ENCODE assay signal across 7 mouse cellular contexts in the genomic region with DNA sequence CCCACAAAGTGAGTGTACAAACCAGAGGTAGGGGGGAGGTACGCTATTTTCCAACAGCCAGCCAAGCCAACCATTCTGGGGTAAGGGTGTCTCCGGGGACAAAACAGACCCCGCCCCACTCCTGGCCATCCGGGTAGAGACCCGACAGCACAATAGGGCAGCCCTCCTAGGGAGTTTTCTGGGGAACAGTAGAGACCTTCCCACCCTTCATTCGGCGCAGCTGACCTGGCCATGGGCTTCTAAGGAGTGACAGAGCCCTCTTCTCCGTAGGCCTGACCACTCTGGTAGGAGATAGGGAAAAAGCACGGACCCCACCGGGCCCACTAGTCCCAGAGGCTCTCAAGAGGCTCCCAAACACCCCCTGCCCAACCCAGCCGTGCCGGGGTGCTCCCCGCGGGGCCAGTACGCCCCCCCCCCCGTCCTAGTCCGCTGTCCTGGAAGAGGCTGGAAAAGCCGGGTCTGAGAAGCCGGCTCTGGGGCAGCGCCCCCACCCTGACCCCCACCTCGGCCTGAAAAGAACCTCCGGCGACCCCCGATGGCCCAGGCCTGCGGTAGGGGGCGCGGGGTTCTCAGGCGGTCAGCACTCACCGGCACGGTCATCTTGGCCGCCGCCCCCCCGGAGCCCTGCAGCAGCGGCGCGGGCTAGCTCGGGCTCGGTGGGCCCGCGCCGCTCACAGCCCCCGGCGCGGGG. TPM values are rescaled to one million over a fixed set of nuclear protein-coding genes. Genes with fewer than 3 reads are reported as not detected.
DNase-seq lines count a peak whose midpoint lies in the region; ATAC-seq and TF ChIP-seq lines count a peak whose summit lies in the region.

No protein-coding gene starts in this region.

- H3K4me3 ChIP-seq in lung, embryonic 14.5 days (ENCODE audit: low read depth, low read length): peak overlapping the region; percentile 94
- H3K4me3 ChIP-seq in embryonic facial prominence, embryonic 10.5 days: peak overlapping the region; percentile 98
- H3K4me3 ChIP-seq in hindbrain, embryonic 16.5 days (ENCODE audit: low read length): peak overlapping the region; percentile 86
- peak overlapping the region; percentile 77 for H3K4me3 ChIP-seq in midbrain, embryonic 11.5 days (ENCODE audit: low read depth, low read length)

- H3K9me3 ChIP-seq in lung, embryonic 14.5 days (ENCODE audit: low read depth, low read length): no peaks in the 10 kb centered on the region
- no peaks in the 10 kb centered on the region for H3K9me3 ChIP-seq in embryonic facial prominence, embryonic 10.5 days
- H3K9me3 ChIP-seq in hindbrain, embryonic 16.5 days (ENCODE audit: control insufficient read depth, low read length): no peaks in the 10 kb centered on the region
- no peaks in the 10 kb centered on the region for H3K9me3 ChIP-seq in midbrain, embryonic 11.5 days (ENCODE audit: control insufficient read depth, low read length)

- no peak for DNase-seq in lung, embryonic 14.5 days
- DNase-seq in lung, postnatal 14 days: no peak
- peak; percentile 70 for DNase-seq in embryonic facial prominence, embryonic 10.5 days (ENCODE audit: low spot score)
- peak; percentile 94 for DNase-seq in midbrain, embryonic 11.5 days (ENCODE audit: low spot score, missing footprints)
- no peak for DNase-seq in thymus, postnatal 10 days (ENCODE audit: low spot score in 2 of 2)

- 0 out of 2 replicates have a peak, but pooled peaks cover 3% of the 10 kb centered on the region for H3K36me3 ChIP-seq in lung, embryonic 14.5 days (ENCODE audit: insufficient read depth)
- H3K36me3 ChIP-seq in embryonic facial prominence, embryonic 10.5 days (replicated peaks): peaks cover 22% of the 10 kb centered on the region; the same call in 1 of the 2 replicates
- H3K36me3 ChIP-seq in hindbrain, embryonic 16.5 days (ENCODE audit: control insufficient read depth, insufficient read depth, low read length): no peaks in the 10 kb centered on the region
- H3K36me3 ChIP-seq in midbrain, embryonic 11.5 days (ENCODE audit: control insufficient read depth, insufficient read depth, low read length): no peaks in the 10 kb centered on the region

- H3K27ac ChIP-seq in lung, embryonic 14.5 days (ENCODE audit: low read depth): peak overlapping the region; percentile 73
- H3K27ac ChIP-seq in embryonic facial prominence, embryonic 10.5 days (replicated peaks): peak overlapping the region; percentile 96
- H3K27ac ChIP-seq in hindbrain, embryonic 16.5 days (ENCODE audit: low read depth, low read length): peak overlapping the region; percentile 86
- H3K27ac ChIP-seq in midbrain, embryonic 11.5 days (ENCODE audit: low read depth, low read length): peak overlapping the region; percentile 55

- peak overlapping the region; percentile 73 for H3K4me2 ChIP-seq in lung, embryonic 14.5 days
- H3K4me2 ChIP-seq in hindbrain, embryonic 16.5 days (ENCODE audit: low read length): peak overlapping the region; percentile 88
- peak overlapping the region; percentile 56 for H3K4me2 ChIP-seq in midbrain, embryonic 11.5 days

- peak overlapping the region; percentile 91 for H3K9ac ChIP-seq in lung, embryonic 14.5 days
- peak overlapping the region; percentile 95 for H3K9ac ChIP-seq in hindbrain, embryonic 16.5 days (ENCODE audit: low read depth, low read length)
- H3K9ac ChIP-seq in midbrain, embryonic 11.5 days (ENCODE audit: low read length): peak overlapping the region; percentile 86

- WGBS in lung, embryonic 14.5 days: under 1% methylated on average over 43 of the region's 44 CpGs
- WGBS in embryonic facial prominence, embryonic 10.5 days: under 1% methylated on average over 44 of the region's 44 CpGs
- WGBS in hindbrain, embryonic 16.5 days: under 1% methylated on average over 34 of the region's 44 CpGs
- WGBS in midbrain, embryonic 11.5 days: 2% methylated on average over 34 of the region's 44 CpGs

- peak; percentile 3; the same call in 1 of the 2 replicates for TF ChIP-seq CTCF in lung, embryonic 14.5 days (IDR thresholded peaks at IDR 0.05; ENCODE audit: low read depth)

- peaks cover 49% of the 10 kb centered on the region for H3K4me1 ChIP-seq in lung, embryonic 14.5 days (ENCODE audit: insufficient read depth)
- H3K4me1 ChIP-seq in embryonic facial prominence, embryonic 10.5 days: peaks cover 85% of the 10 kb centered on the region
- H3K4me1 ChIP-seq in hindbrain, embryonic 16.5 days (ENCODE audit: control insufficient read depth, insufficient read depth, low read depth, low read length): peaks cover 69% of the 10 kb centered on the region
- peaks cover 56% of the 10 kb centered on the region for H3K4me1 ChIP-seq in midbrain, embryonic 11.5 days (ENCODE audit: control insufficient read depth, insufficient read depth, low read length)

- ATAC-seq in lung, embryonic 14.5 days (ENCODE audit: insufficient read depth): peak; percentile 10; the same call in 1 of the 2 replicates
- ATAC-seq in hindbrain, embryonic 16.5 days: peak; percentile 10; the same call in 1 of the 2 replicates
- peak; percentile 63 for ATAC-seq in midbrain, embryonic 11.5 days (ENCODE audit: low FRiP score)
- no peak for ATAC-seq in megakaryocyte progenitor cell, adult 5-6 weeks (replicated peaks; ENCODE audit: poor library complexity)

- no peaks in the 10 kb centered on the region for H3K27me3 ChIP-seq in lung, embryonic 14.5 days (ENCODE audit: insufficient read depth, low read length)
- H3K27me3 ChIP-seq in embryonic facial prominence, embryonic 10.5 days (replicated peaks; ENCODE audit: low read depth, poor library complexity, severe bottlenecking): peaks cover 6% of the 10 kb centered on the region; the same call in 1 of the 2 replicates
- H3K27me3 ChIP-seq in hindbrain, embryonic 16.5 days (replicated peaks; ENCODE audit: control insufficient read depth, insufficient read depth, low read length): no peaks in the 10 kb centered on the region
- no peaks in the 10 kb centered on the region for H3K27me3 ChIP-seq in midbrain, embryonic 11.5 days (ENCODE audit: control insufficient read depth, insufficient read depth, low read length)

RNA-seq across cellular contexts. Expression of a gene that starts 0.4 kb away (rescaled TPM):
- 54.5 and 56.3 TPM in 2 replicates for polyA plus RNA-seq in lung, embryonic 14.5 days (2014; fragmentation: Nextera tagmentation; extraction: Ambion mirVana)
- 61.1 and 62.4 TPM in 2 replicates for polyA plus RNA-seq in embryonic facial prominence, embryonic 10.5 days (2016; fragmentation: Nextera tagmentation; extraction: Ambion mirVana)
- polyA plus RNA-seq in hindbrain, embryonic 16.5 days (2015; fragmentation: Nextera tagmentation; extraction: Ambion mirVana): 37.6 and 50.0 TPM in 2 replicates
- 36.2 and 42.1 TPM in 2 replicates for polyA plus RNA-seq in midbrain, embryonic 11.5 days (2014; fragmentation: Nextera tagmentation; extraction: Ambion mirVana)
- total RNA-seq in megakaryocyte progenitor cell, adult 5-6 weeks (2015): 0.15 TPM in 1 of 2 replicates, not detected in the other
- not detected in 2 replicates for total RNA-seq in megakaryocyte progenitor cell, adult 5-6 weeks (2017)

RNA-seq across cellular contexts. Expression of a gene that starts 52.4 kb away (rescaled TPM):
- not detected in 2 replicates for polyA plus RNA-seq in lung, embryonic 14.5 days (2014; fragmentation: Nextera tagmentation; extraction: Ambion mirVana)
- not detected in 2 replicates for polyA plus RNA-seq in embryonic facial prominence, embryonic 10.5 days (2016; fragmentation: Nextera tagmentation; extraction: Ambion mirVana)
- not detected in 2 replicates for polyA plus RNA-seq in hindbrain, embryonic 16.5 days (2015; fragmentation: Nextera tagmentation; extraction: Ambion mirVana)
- not detected in 2 replicates for polyA plus RNA-seq in midbrain, embryonic 11.5 days (2014; fragmentation: Nextera tagmentation; extraction: Ambion mirVana)
- not detected in 2 replicates for total RNA-seq in megakaryocyte progenitor cell, adult 5-6 weeks (2015)
- not detected in 2 replicates for total RNA-seq in megakaryocyte progenitor cell, adult 5-6 weeks (2017)

Comparison
In these comparisons a context has a peak if more than half of its experiments do, and no peak if none do; other contexts are left out.
1. DNase-seq: peak in embryonic facial prominence, embryonic 10.5 days (single experiment) and midbrain, embryonic 11.5 days (single experiment); none in lung, embryonic 14.5 days (single experiment), lung, postnatal 14 days (single experiment) and thymus, postnatal 10 days (0 of 2).
2. Peak in every context shown above with its lines, with median percentiles within 50 percentile points of each other: H3K27ac ChIP-seq, H3K4me2 ChIP-seq, H3K4me3 ChIP-seq and H3K9ac ChIP-seq.